Mouse (Mus musculus): ENCODE measurements at regions not wholly inside any gene's neighbourhood (a gene's known extent, or its start where the extent isn't known, plus 50 kb on each side); places are given as distances from the start of the nearest gene placed in this dataset.

- TF ChIP-seq CTCF (IDR thresholded peaks at IDR 0.05; ENCODE audit: insufficient read depth, low read depth, low read length) (no peak), POLR2A (IDR thresholded peaks at IDR 0.05; ENCODE audit: insufficient read depth, low read depth, low read length) (no peak)
Measured at GRCm38 (mm10) chr10:111405071-111405470, 68.0 kb upstream of the Nap1l1 start.
